Mouse (Mus musculus) cerebellum, postnatal 25 days (tissue): ENCODE results near the gene Irf1.
A peak's percentile ranks its signal among the peaks of the same experiment; 100 is the strongest.

Experiments used
- DNase-seq, 2 experiments: peaks; one replicate each; pipeline ENCODE4 v3.0.0; 2021; ENCODE audit warnings: mixed read lengths in 2 of 2

Gene Irf1

GRCm38 (mm10) chr11:53813001-53813868, 43.4 kb downstream of the Irf1 start:
- DNase-seq = no peak

GRCm38 (mm10) chr11:53814810-53815209, 45.0 kb downstream of the Irf1 start:
- DNase-seq = no peak

- DNase-seq = peak; percentile 46 to 51
These were observed 47.1 kb downstream of the Irf1 start for GRCm38 (mm10) chr11:53816841-53817375.

- no peak for DNase-seq
These were observed 49.0 kb downstream of the Irf1 start for GRCm38 (mm10) chr11:53818794-53819193.

DNA sequence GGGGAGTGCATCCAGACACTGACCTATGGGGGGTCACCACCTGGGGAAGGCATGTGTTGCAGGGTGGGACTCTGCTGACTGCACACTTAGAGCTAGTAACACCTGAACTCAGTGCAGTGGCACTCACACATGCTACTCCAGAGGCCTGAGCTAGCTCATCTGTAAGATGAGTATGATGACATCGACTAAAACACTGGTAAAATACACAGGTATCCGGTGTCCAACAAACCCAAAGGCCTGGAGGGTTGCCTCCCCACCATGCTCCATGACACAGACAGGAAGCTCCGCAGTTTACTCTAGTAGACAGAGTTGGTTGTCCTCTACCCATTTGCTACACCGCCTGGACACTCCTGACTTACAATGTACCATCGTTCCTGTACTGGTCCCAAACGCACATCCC, 49.7 kb downstream of the Irf1 start:
- DNase-seq = no peak

- peak; percentile 19 for DNase-seq
These were observed 50.8 kb downstream of the Irf1 start for GRCm38 (mm10) chr11:53820516-53821170.

DNA sequence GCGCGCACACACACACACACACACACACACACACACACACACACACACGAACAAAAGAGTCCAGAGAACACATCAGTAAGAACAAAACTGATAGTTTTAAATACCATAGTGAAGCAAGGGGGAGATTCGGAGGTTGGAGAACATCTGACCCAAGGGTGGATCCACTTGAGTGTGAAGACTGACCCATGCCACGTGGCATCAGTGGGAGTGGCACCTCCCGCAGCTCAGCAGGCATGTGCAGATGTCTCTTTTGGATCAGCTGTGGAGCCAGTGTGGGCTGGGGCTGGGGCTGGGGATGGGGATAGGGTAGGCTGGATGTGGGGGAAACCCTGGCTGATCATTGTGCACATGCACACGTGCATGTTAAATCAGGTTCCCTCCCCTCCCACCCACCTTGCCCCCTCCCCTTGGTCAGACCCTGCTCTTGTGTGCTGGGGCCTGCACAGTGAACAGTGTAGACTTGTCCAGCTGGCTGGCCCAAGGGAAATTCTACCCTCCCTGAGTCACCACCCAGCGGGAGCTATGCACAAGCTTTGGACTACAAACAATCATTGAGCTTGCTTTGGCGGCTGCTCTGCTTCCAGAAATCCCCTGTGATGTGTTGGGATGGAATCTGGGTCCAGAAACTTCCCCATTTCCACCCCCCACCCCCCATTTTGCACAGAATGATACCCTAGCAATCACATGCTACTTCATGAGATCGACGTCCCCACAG, 51.6 kb downstream of the Irf1 start:
- no peak for DNase-seq

GRCm38 (mm10) chr11:53821945-53822338, 52.1 kb downstream of the Irf1 start:
- no peak for DNase-seq

DNA sequence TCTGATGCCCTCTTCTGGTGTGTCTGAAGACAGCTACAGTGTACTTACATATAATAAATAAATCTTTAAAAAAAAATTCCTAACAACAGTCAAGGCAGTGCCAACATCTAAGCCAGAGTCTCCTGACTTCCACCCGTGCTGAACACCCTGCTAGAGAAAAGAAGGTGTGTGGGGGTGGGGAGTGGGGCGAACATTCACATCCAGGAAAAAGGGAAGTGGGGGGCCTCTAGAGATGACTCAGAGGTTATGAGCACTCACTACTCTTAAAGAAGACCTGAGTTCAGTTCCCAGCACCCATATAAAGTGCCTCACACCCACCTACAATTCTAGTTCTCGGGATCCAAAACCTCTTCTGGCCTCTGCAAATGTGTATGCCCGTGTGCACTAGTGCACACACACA, 55.6 kb downstream of the Irf1 start:
- no peak for DNase-seq
